Mouse (Mus musculus): ENCODE measurements at regions not wholly inside any gene's neighbourhood (a gene's known extent, or its start where the extent isn't known, plus 50 kb on each side); places are given as distances from the start of the nearest gene placed in this dataset.

DNA sequence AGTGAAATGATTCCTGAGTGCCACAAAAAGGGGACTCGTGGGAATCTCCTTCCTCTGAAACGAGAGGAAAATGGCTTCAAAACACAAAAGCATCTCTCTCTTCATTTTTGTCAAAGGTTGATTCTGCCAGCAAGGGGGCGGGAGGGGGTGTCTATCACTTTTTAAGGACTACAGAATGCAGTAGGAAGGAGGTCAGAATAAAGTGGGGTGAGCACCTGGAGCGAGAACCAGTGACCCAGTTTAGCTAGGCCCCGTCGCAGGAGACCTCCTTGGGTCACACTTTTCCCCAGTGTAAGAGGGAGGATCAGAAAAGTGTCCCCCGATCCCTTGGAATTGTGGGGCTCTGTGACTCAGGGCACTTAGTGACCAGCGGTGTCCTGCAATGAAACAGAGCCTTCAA lies 133.1 kb downstream of the Tgfb2 start:
- DNase-seq (ENCODE audit: low spot score): no peak

- DNase-seq (ENCODE audit: low spot score): no peak
Observed at GRCm38 (mm10) chr1:186572092-186572491, 133.7 kb downstream of the Tgfb2 start.

GRCm38 (mm10) chr1:186568496-186568895 lies 137.3 kb downstream of the Tgfb2 start:
- no peak for DNase-seq (ENCODE audit: low spot score)

DNA sequence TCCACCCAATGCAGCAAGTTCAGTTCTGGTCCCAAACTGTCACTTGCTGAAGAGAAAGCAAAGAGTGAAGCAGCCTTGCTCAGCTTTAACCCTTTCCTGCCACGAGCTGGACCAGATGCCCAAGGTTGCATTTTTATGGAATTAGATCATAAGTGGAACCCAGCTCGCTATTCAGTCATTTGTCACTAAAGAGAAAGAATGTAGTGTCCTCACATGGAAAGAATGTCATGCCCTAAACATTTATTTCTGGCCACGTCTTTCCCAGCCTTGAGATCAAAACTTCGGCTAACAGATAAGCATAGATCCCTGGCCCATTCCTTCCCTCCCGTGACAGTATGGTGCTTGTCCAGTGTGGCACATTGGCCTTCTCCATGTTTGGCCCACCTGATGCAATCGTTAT lies 137.7 kb downstream of the Tgfb2 start:
- no peak for DNase-seq (ENCODE audit: low spot score)

DNA sequence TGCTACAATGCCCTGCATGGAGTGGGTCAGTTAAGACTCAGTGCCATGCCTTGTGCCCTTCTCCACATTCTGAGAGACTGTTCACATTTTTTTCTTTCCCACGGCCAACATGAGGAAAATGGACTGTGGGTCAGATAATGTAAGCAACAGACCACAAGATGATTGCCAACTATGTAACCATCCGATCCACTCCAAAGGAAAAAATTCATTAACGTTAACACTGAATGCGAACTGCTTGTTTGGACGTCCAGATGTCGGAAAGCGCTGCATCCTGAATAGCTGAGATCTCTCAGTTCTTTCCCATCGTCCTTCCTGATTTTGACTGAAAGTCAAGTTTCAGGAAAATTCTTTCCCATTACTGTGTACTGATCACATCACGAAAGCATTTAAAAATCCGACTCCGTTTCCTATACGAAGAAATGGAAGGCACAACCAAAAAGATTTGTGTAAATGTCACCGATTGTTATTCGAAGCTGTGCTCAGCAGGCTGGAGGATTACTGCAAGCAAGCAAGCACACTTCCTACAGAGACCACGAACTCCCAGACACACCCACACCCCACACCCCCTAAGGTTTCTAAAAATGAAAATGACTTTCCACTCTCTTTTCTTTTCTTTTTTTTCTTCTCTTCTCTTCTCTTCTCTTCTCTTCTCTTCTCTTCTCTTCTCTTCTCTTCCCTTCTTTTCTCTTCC lies 138.5 kb downstream of the Tgfb2 start:
- no peak for DNase-seq (ENCODE audit: low spot score)

GRCm38 (mm10) chr1:186562027-186562426 lies 143.8 kb downstream of the Tgfb2 start:
- DNase-seq (ENCODE audit: low spot score): no peak

DNA sequence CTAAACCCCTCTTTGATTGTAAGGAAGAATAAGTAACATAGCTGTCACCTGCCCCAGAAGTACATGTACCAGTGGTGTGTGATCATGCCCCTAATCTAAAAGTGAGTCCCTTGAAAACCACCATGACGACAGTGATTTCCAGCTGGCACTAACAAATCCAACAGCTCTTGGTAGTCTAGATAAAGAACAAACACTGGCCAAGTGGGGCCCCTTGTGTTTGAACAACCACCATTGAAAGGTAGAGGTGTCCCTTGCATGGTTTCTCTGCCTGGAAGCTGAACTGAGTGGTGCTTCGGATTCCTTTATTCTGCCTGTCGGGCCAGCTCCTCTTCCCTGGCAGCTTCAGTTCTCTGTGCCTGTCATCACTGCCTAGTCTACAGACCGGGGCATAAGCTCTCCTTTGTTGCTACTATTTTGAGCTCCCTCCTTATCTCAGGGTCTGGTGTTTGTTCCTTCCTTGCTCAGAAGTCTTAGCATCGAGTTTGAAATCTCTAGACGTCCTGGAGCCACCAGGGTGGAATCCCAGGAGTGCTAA lies 150.3 kb downstream of the Tgfb2 start:
- peak; percentile 29 for DNase-seq (ENCODE audit: low spot score)

- no peak for DNase-seq (ENCODE audit: low spot score)
Observed at GRCm38 (mm10) chr1:186554520-186555010, 151.2 kb downstream of the Tgfb2 start.

- DNase-seq (ENCODE audit: low spot score): no peak
Observed at GRCm38 (mm10) chr1:186552689-186553088, 153.1 kb downstream of the Tgfb2 start.

- DNase-seq (ENCODE audit: low spot score): peak; percentile 28
Observed at GRCm38 (mm10) chr1:186550265-186550885, 155.4 kb downstream of the Tgfb2 start.

GRCm38 (mm10) chr1:186549207-186549606 lies 156.6 kb downstream of the Tgfb2 start:
- DNase-seq (ENCODE audit: low spot score): no peak

DNA sequence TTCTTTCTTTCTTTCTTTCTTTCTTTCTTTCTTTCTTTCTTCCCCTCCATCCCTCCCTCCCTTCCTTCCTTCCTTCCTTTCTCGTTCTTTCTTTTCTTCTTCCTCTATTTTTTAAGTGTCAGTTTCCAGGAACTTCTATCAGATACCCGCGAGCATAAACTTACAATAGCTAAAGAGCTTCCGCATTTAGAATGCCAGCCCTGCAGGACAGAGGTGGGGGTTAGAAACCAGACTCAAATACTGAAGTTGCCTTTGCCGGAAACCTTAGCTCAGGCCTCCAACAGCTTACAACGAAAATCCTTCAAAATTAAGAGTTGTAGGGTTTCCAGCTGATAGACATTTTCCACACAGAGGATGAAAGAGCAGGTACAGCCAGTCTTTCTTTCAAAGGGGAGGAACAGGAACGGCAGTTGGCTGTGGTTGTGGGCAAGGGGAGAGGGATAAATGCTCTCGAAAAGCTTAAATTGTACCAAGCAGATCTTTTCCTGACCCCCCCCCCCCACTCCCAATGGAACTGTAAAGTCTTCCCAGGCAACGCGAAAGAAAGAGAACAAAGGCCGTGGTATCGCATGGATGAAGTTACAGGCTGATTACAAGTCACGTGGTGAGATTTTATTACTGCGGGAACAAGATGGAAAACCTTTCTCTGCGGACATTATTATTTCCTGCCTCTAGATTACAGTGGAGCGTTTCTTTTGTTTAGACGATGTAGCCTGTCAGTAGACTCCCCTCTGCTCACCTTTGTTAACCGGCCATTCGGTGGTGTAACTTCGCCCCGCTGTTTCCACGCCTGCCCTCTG lies 159.2 kb downstream of the Tgfb2 start:
- no peak for DNase-seq (ENCODE audit: low spot score)

DNA sequence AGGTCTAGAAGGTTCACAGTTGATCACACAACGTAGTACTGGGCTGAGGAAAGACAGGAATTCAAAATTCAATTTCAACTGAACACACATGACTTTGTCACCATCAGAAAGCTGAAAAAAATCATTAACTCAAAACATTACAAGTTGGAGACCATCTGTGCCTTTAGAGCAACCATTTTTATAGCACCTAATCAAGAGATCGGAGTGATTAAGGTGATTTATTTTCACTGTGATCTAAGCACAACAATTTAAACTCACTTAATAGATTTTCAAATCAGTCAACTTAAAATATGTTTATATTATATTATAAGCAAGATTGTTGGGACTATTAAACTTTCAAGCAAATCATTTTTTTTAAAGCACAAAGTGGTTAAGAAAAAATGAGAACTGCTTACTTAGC lies 165.7 kb downstream of the Tgfb2 start:
- no peak for DNase-seq (ENCODE audit: low spot score)

DNA sequence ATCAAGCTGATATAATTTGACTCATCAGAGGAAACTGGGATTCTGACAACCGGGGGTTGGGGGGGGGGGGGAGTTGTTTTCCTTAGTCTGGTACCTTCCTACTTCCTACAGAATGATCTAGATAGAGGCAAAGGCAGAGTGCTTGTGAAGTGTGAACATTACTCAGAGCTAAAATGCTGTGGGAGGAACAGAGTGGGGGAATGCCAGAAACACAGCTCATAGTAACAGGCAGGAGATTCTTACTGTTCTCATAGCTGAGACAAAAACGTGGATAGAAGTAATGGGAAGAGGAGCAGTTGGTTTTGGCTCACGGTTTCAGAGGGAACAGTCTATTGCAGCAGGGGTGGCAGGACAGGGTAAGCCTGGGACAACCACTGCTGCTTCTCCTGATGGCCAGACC lies 167.6 kb downstream of the Tgfb2 start:
- DNase-seq (ENCODE audit: low spot score): no peak

- DNase-seq (ENCODE audit: low spot score): no peak
Observed at GRCm38 (mm10) chr1:186515976-186516375, 189.8 kb downstream of the Tgfb2 start.

- no peak for DNase-seq (ENCODE audit: low spot score)
Observed at GRCm38 (mm10) chr1:186515071-186515470, 190.7 kb downstream of the Tgfb2 start.

DNA sequence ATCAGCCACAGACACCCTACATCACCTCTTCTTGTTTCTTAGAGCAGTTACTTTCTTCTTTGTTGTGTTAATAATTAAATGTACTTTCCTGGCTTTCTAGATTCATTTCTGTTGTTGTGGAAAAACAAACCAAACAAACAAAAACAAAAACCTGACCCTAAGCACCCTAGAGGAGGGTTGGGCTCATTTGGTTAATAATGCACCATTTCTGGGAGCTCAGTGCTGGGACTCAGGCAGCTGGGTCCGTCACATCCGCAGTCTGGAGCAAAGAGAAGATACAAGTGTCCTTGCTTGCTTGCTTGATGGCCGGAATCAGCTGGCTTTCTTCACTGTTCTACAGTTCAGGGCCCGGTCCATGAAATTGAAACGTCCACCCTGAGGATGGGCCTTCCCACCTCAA lies 191.9 kb downstream of the Tgfb2 start:
- no peak for DNase-seq (ENCODE audit: low spot score)

GRCm38 (mm10) chr1:186510531-186510930 lies 195.3 kb downstream of the Tgfb2 start:
- no peak for DNase-seq (ENCODE audit: low spot score)

- peak; percentile 24 for DNase-seq (ENCODE audit: low spot score)
Observed at GRCm38 (mm10) chr1:186508358-186508757, 197.4 kb downstream of the Tgfb2 start.

DNA sequence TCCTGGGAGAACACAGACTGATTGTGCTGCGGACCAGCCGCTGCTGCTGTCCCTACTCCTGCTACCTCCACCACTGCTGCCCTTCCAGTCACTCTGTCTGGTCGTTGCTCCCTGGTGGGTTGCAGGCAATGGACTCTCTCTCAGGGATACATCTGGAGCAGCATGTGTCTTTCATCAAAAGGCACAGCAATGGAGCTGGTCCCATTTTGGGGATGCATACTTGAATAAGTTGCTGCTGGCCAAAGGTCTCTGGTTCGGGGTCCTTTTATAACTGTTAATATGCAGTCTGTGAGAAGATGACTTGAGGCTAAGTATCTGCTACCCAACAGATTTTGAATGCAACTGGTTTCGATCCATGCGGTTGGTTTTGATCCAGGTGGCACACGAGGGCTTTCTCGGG lies 197.8 kb downstream of the Tgfb2 start:
- no peak for DNase-seq (ENCODE audit: low spot score)

- DNase-seq (ENCODE audit: low spot score): no peak
Observed at GRCm38 (mm10) chr1:186506517-186506916, 199.3 kb downstream of the Tgfb2 start.

- DNase-seq (ENCODE audit: low spot score): no peak
Observed at GRCm38 (mm10) chr1:186505912-186506311, 199.9 kb downstream of the Tgfb2 start.

All from lung, postnatal 25 days (tissue).